Mouse (Mus musculus) G1E-ER4 (cell line): ENCODE measurements around the gene Prkaa1. TPM values are rescaled to one million over a fixed set of nuclear protein-coding genes. Genes with fewer than 3 reads are reported as not detected.
A peak's percentile ranks its signal among the peaks of the same experiment; 100 is the strongest.

ENCODE experiments used
- GATA1 ChIP-seq: IDR thresholded peaks from one replicate; pipeline ENCODE4 v1.8.0; 2012; ENCODE audit warnings: low read length, inconsistent platforms
- polyA plus RNA-seq: library from polyadenylated mRNA; stranded (reverse); fragments of >175 nt; gene quantifications from 2 replicates; pipeline ENCODE4 v1.2.3, GENCODE M21; 2012

Prkaa1 gene
- 5.0 and 5.6 TPM in 2 replicates for polyA plus RNA-seq

DNA sequence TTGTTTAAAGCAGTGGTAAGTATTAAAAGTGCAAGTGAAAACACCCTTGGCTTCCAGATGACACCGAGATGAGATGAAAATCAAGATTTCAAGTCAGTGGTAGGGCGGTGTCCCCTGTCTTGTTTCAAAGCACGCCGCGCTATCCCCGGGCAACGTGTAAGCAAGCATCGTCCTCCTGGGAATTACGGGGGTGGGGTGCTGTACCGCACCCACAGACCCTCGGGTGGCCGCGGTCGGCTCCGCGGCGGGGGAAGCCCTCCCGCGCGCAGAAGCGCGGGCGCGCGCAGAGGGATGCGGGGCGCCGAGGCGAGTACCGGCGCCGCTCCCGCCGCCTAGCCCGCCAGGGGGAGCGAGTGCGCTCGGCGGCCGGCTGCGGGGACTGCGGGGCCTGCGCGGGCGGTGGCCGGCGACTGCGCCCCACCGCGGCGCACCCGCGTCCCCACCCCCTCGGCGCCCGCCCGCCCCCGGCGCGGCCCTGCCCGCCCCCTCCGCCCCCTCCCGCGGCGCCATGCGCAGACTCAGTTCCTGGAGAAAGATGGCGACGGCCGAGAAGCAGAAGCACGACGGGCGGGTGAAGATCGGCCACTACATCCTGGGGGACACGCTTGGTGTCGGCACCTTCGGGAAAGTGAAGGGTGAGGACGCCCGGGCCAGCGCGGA is at the start of gene Prkaa1:
Gene Prkaa1, plus strand, starts transcription at position 501 of the 660 bp plus-strand sequence.
- no peak for TF ChIP-seq GATA1

DNA sequence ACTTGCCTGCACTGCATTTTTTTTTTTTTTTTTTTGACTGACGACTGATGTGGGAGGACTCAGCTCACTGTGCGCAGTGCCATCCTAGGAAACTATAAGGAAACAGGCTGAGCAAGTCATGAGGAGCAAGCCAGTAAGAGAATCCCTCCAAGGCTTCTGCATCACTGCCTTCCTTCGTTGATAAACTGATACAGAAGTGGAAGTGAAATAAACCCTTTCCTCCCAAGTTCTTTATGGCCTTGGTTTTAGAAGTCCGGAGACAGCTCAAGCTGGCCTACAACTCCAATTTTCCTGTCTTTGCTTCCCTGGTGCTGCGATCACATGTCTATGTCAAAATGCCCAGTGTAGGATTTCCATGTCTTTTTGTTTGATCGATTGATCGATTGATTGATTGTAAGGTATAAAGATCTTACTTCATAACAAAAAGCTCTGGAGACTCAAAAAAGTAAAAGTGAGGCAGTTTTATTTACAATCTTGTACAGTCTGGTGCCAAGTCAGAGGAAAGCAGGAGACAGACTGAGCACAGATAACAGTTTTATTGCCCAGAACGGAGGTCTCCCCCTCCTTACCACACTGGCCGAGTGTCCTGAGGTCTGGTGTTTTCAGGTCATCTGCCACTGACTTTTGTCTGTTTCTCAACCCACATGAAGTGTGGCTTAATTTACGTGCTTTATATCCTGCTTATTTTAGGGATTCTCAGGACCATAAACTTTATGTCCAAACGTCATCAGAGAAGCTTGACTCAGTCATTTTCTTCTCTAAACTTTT is 47.9 kb upstream of the Prkaa1 start:
- TF ChIP-seq GATA1, result no peak

DNA sequence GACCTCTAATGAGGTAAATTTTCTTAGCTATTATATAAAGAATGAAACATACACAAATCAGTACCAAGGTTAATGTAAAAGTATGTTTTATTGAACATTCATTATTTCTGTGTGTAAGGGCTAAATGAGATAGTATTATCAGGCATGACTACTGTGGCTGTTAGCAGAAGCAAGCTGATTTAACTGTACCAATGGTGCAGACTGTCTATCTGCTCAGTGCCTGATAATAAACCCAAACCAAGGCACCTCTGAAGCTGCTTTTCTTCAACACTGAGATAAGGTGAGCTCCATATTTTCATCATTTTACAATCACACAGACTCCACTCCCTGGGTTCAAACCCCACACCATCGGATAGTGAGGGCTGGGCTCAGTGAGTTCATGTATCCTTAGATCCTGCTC is 46.3 kb upstream of the Prkaa1 start:
- TF ChIP-seq GATA1, result peak; percentile 24

DNA sequence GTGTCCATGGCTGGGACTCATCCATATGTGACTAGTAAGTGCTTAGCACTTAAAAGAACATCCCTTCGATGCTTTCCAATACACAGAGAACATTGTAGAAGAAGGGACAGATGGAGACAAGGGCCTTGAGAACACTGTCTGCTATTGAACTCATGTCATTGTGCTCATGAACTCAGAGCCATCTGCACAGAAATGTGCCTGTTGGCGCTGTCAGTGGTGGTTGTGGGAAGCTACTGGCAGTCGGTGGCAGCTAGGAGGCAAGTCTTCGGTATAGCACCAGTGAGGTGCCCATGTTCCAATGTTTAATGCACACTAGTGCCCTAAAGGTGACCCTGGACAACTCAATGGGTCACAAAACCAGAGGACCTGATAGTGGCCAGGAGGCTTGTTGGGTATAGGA is 41.3 kb upstream of the Prkaa1 start:
- no peak for TF ChIP-seq GATA1

DNA sequence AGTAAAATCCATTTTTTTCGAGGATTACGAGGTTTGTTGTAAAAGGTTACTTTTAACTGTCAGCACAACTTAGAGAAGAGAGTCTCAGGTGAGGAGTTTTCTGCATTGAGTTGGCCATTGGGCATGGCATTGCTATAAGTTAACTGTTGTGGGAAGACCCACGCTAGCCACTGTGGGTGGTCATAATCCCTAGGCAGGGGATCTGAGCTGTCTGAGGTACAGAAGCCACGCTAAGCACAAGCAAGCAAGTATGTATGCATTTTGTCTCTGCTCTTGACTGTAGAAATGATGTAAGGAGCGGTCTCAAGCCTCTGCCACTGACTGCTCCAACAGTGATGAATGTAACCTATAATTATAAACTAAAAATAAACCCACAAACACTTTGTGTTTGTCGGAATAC is 37.8 kb upstream of the Prkaa1 start:
- no peak for TF ChIP-seq GATA1

DNA sequence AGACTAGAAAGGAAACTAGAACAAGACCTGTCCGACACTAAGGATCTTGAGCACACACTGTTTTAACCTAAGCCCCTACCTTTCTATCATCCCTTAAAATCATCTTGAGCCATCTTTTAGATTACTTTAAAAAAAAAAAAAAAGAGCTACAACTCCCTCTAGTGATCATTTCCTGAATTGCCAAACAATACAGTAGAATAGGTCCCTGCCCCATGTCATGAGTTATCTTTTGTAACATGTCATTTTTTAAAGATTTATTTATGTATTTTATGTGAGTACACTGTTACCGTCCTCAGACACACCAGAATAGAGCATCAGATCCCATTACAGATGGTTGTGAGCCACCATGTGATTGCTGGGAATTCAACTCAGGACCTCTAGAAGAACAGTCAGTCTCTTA is 37.4 kb upstream of the Prkaa1 start:
- no peak for TF ChIP-seq GATA1

DNA sequence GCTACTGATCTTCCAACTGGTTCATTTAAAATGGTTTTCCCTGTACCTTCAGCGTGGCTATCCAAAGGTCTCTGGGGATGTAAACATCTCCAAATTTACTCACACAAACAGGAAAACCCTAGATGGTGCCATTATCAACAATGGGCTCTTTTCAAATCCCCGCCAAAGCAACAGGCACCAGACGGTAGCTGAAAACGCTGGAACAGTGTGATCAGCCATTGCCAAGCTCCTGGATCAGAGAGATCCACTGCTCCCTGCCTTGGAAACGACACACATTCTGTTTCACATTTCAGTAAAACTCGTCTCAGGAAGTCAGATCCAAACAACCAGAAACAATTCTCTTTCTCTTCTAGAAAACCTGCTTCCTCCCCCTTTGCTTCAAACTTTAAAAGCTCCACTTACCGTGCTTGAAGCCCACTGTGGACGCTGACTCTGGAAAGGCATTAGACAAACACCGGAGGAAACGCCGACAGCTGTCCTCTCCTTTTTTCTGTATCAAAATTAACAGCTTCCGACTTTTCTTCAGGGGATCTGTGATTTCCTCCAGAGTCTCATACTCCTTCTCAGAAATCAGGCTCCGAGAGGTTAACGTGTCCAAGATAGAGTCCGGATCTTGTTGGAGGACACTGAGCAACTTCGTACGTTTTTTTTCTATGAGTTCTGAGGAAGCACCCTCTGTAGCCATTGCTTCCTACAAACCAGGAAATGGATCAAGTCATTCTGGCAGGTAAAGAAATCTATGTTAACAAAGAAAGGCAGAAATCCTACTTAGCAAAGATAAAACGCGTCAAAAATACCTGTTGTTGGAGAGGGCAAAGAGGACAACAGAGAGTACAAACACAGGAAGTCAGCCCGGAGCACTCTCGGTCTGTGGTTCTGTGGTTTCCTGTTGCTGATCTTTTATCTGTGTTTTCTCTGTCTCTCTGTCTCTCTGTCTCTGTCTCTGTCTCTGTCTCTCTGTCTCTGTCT is 35.7 kb upstream of the Prkaa1 start, which contains the start of gene Card6:
Gene Card6, minus strand, starts transcription at position 854 of the 969 bp plus-strand sequence.
- no peak for TF ChIP-seq GATA1

DNA sequence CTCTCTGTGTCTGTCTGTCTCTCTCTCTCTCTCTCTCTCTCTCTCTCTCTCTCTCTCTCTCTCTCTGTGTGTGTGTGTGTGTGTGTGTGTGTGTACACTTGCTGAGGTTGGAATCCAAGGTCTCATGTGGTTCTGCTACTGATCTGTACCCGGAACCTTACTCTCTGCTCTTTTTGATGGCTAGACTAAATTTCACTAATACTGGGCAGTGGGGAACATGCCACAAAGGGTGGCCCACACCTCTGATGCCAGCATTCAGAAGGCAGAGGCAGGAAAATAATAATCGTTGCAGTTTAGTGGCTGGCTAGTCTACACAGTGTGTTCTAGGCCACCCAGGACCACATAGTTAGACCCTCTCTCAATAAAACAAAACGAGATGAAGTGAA is 35.0 kb upstream of the Prkaa1 start:
- TF ChIP-seq GATA1, result no peak

DNA sequence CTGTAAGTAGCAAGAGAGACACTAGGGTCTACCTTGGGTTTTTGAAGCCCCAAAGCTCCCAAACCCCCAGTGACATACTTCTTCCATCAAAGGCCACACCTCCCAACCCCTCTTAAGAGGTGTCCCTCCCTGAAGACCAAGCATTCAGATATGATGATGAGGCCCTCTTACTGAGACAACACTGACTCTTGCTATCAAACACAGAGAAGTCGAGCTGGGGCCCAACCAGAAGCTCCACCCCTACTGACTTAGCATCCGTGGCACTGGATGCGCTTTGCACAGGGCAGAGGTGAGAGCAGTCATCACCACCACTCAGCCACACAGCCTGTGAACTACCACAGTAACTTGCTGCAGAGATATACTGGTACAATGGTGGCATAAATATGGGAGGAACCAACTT is 31.0 kb upstream of the Prkaa1 start:
- TF ChIP-seq GATA1, result no peak

DNA sequence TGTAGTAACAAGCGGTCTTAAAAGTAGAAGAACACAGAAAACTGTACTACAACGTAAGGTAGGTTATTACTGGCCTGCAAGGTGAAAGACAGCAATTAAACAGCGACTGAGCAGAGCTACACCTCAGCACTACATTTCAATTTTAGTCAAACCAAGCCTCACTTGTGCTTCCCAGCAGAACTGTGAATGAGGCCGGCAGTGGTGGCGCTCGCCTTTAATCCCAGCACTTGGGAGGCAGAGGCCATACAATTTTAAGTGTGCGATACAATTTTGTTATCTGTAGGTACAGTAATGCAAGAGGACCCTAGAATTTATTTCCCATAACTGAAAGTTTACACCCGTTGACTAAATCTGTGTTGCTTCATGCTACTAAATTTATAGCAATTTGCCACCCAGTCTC is 28.5 kb upstream of the Prkaa1 start:
- no peak for TF ChIP-seq GATA1

DNA sequence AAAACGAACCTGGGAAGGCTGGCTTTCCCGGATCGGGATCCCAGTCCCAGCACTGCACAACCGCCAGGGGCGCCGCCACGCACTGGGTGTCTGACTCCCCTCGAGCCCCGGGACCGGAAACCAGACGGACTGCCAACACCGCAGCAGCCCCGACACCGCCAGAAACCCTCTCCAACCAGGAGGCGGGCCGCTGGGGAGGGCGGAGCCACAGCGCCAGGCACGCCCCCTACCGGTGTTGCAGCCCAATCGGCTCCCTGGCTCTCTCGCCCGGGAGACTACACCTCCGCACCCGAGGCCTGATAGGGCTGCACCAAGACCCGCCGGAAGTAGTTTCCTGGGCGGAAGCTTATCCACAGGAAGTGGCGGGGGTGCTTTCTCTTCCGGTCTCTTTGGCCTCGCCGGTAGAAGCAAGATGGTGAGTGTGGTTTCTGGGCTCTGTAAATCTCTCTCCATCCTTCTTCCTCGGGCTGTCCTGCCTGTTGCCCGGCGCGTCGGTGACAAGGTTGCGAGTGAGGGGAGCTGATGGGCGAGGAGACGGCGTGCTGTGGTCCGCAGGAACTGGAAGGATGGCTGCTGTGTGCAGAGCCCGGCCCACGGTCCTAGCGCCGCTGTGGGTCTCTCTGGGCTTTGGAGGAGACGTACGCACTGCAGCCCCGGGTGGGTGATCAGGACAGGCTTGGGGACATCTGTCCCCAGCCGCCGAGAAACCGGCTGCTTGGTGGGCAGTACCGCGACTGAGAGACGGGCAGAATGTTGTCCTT is 27.2 kb upstream of the Prkaa1 start, which contains the start of gene Rpl37:
Gene Rpl37, plus strand, starts transcription at position 376 of the 761 bp plus-strand sequence.
- no peak for TF ChIP-seq GATA1

DNA sequence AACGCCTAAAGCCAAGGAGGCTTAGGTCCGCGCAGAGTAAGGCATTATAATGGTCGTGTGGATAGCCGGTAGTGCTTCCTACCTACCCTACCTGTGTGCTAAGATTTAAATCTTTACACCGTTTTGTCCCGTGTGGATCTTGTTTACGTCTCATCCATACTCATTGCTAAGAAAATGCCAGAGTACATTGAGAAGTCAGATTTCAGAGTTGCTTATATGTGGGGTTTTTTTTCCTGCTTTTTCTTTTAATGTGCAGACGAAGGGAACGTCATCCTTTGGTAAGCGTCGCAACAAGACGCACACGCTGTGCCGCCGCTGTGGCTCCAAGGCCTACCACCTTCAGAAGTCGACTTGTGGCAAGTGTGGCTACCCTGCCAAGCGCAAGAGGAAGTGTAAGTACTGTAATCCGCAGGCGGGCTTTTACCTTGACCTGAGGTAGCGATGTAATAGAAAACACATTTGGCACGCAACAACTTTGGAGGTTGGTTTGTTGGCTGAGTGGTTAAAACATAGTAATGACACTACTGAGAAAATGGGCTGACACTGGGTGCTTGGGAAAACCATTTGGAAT is 26.5 kb upstream of the Prkaa1 start:
- TF ChIP-seq GATA1, result no peak

DNA sequence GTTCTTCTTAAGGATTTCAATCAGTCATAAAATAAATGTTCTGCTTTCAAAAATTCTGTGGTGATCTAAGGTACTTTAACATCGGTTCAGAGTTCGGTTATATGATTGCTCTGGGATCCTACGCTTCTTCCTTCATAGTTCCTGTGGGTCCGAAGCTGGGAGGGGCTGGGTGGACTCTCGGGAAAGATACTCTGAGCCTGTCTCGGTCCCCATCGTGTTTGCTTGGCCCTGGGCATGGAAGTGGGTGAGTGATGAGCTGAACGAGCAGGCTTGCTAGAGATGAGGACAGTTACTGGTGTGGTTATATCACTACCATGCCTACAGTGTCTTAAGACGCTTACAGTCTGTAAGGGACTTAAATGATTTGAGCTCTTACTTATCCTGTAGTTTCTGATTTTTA is 25.0 kb upstream of the Prkaa1 start:
- TF ChIP-seq GATA1, result no peak

DNA sequence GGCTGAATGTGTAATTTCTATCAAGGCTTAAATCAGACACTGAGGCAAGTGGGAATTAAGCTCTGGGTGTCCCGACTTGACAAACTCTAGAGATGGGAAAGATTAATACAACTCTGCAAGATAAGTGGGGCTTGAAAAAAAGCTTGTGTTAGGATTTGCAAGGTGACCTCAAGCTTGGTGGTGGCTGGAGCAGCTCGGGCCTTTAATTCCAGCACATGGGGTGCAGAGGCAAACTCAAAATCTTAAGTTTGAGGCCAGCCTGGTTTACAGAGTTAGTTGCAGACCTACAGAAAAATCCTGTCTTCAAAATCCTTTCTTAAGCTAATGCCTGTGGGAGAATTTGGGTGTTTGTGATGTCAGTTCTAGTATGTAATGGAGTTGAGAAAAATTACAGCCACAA is 24.5 kb upstream of the Prkaa1 start:
- no peak for TF ChIP-seq GATA1

DNA sequence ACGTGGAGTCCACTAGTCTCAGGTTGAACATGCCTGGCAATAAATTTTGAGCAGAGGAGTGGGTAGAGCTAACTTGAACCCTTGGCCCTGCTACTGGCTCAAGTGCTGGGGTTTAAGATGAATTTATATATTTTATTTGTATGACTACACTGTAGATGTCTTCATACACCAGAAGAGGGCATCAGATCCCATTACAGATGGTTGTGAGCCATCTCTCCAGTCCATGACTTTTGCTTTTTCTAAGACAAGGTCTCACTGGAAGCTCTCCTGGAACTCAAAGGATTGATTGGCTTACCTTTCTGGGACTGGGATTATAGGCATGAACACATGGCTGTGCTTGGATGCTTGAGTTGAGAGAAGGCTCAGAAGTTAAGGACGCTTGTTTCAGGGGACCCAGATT is 24.0 kb upstream of the Prkaa1 start:
- TF ChIP-seq GATA1, result no peak
